Mouse (Mus musculus) T-cell, adult 2 months (primary cell): Measurements from ENCODE around the gene Kdm5b.

ENCODE experiments used
- DNase-seq: peaks from one replicate; pipeline ENCODE4 v3.0.0; 2022; ENCODE audit warnings: low spot score

The Kdm5b gene

DNA sequence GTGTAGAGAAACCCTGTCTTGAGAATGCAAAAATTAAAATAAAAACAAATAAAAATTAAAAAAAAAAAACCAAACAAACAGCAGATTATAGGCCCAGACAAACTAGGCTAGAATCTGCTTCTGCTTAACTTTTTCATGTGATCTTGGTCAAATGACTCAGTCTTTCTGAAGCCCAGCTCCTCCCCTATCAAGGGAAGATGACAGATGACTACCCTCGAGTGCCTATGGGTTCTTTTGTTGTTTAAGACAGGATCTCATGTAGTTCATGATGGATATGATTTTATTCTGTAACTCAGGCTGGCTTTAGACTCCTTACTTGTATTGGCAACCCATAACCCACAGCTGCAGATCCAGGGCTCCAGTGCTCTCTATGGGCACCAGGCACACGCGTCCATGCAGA, 8.1 kb upstream of the Kdm5b start:
- DNase-seq: no peak

DNA sequence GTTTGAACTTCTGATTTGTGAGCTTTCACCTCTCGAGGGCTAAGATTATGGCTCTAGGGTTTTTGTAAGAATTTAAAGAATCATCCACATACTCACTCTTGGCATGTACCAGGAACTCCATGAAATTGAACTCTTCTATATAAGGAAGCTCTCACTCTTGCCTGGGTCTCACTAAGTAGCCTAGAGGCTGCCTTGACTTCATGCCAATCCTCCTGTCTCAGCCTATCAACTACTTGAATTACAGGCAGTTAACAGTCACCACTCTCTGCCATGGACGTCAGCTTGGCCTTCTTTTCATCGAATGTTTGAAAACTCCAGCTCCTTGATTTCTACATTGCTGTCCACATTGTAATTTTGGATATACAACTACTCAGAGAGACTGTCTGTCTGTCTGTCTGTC, 7.6 kb upstream of the Kdm5b start:
- no peak for DNase-seq

DNA sequence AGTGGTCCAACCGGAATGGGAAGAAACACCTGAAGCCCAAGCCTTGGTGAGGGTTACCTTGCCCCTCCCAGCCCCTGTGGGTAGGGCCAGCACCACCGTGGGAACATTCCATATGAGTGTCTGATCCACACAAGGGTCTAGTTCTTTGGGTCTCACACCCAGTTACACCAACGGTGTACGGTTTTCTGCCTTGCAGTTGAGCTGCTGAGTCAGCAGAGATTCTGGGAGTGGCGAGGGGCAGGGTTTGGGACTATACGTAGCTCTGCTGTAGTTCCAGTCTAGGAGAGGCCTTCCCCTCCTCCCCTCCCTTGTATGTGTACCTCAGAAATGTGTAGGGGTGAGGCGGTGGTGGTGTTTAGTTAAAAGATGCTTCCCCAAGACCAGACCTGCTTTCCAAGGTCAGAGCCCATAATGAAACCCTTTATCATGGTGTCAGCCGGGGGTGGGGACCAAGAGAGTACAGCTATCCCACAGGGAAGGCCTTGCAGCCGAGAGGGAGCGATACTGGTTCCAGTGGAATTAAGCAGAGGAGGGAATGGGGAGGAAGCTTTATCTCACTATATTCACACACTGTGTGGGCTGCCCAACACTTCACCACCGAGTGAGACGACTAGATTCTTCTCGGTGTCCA, 4.6 kb upstream of the Kdm5b start:
- no peak for DNase-seq

DNA sequence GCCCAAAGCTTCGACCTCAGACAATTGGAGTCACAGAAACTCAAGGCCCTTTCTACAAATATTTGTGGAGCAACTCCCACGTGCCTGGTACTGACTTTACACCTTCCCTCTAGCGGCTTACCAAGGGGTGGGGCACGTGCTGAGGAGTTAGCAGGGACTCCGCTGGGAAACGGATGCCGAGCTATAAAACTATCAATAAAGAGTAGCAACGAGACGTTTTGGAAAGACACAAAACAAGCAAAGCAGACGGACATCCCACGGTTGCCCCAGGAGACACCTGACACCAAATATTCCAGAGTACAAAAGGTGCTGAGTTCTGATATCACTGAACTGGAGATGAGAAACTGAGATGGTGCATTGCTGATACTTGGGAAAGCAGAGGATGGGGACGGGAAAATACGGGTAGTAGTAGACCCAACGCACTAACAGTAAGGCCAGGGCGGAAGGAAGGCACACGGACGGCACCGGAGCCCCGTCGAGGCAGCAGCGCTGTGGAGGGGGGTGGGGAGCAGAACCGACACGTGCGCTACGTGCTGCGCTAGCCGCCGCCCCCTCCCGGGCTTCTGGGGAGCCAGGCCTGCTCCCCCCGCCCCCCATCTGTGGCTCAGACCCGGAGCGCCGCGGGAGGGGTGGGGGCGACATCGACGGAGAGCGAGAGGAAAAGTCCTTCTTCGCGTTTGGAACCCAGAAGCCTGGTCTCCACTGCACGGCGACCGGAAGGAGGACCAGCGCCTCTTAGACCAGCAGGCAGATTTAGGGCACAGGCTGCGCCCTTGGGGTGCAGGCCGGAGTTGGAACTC, 3.9 kb upstream of the Kdm5b start:
- peak; percentile 56 for DNase-seq

DNA sequence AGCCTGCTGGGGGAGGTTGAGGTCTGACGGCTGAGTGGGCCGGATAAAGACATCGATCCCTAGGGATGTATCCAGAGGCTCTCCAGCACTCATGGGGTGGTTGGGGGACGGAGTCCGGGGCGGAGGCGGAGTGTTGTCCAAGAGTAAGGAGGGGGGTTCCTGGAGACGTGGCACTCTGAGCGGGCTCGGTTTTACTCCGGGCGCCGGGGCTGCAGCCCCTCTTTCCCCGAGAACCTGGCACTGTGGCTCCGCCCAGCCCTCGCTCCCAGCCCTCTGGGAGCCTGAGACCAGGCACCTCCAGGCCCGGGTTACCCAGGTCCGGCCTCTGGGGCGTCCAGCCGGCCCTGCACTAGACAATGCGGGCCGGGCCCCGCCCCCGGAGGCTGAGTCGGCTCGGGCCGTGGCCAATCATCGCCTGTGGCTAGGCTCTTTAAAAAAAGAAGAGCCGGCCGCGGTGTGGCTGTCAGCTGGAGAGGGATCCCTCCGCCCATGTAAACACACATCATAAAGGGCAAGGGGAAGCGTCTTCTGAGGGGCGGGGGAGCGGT, 3.2 kb upstream of the Kdm5b start:
- peak; percentile 91 for DNase-seq

DNA sequence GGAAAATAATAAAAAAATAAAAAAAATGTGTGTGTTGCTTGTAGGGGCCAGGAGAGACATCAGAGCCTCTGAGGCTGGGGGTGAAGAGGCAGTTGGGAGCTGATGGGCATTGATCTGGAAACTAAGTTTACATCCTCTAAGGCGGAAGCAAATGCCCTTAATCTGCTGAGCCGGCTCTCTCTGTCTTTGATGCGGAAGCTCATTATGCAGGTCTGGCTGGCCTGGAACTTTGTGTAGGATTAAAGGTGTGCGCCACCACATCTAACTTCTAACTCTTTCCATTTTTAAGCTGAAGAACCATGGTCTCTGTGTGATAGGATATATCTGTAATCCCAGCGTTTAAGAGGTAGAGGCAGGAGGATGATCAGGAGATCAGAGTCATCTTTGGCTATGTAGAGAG, 1.5 kb upstream of the Kdm5b start:
- no peak for DNase-seq

DNA sequence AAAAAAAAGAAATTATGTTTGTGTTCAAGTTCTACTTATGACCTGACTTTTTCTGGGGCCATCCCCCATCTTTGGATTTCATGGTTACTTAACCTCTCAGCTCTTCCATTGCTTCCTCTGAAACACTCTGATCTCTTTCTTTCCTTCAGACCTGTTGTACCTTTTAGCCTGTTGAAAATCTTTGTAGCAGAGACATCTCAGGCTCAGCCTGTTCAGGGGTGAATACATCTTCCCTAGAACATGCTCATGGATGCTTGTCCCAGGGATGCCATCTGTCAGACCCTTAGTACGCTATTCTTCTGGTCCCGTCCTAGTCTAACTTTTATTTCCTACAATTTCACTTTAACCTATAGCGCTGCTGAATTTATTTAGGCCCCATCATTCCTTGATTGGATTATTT, 745 bp upstream of the Kdm5b start:
- DNase-seq: no peak

DNA sequence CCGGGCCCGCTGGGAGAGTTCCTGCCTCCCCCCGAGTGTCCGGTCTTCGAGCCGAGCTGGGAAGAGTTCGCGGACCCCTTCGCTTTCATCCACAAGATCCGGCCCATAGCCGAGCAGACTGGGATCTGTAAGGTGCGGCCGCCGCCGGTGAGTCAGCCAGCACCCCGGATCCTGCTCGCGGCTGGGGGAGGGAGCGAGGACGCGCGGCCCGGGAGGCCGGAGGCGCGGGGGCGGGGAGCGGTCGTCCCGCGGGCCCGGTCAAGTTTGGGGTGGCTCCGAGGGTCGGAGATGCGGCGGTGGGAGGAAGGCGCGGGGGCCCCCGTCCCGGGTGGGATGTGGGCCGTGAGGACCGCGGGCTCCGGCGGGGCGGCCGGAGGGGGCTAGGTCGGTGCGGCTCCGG, 425 bp downstream of the Kdm5b start:
- DNase-seq: peak; percentile 47

DNA sequence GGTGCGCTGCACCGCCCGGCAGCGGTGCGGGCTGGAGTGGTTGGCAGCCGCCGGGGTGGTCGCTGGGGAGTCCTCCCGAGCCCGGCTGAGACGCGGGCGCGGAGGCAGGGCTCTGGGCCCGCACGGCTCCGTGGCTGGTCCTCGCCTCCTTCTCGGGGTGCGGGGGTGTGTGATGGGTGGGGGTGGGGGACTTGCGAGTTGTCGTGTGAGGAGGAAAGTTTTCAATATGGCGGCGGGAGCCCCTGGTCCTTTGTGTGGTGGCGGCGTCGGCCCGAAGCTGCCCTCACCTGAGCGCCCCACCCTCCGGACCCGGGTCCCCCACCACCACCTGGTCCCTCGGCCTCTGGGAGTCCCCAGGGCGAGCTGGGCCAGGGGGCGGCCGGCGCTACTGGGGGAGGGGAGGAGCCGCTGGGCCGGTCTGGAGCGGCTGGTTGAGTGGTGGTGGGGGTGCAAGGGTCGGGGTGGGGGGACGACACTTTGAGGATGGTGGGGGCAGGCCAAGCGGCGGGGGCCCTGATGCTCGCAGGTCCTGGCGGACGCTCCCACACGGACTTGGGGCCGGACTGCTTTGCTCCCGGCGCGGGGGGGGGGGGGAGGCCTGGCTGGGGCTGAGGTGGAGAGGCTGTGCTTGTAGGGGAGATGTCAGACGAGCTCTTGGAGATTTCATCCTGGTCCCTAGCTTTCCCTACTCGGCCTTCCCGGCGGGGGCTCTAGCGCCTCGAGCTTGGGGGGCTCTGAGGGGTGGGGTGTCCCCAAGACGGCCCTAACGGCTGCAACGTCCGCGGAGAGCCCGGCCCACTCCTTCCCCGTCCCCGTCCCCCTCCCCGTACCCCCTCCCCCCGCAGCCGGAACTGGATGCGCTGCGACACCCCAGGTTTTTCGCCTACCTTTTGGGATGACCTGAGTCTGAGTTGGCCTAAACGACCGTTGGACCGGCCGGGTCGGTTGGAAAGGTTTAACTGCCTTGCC, 1.1 kb downstream of the Kdm5b start:
- DNase-seq: peak; percentile 40

DNA sequence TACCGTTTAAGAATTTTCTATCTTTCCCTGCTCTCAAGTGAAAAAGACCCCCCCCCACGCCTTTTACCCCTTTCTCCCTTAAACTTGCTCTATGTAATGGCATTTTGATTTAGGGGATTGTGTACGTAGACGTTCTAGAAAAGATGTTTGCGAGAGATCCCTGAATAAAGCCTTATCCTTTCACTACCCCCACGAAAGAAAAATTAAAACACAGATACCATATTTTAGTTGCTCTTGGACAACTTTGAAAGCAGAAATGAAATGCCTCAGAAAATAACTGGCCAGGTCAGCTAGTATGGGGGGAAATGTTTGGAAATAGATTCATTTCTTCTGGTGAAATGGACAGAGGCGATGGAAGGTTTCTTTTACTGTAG, 1.8 kb downstream of the Kdm5b start:
- no peak for DNase-seq

DNA sequence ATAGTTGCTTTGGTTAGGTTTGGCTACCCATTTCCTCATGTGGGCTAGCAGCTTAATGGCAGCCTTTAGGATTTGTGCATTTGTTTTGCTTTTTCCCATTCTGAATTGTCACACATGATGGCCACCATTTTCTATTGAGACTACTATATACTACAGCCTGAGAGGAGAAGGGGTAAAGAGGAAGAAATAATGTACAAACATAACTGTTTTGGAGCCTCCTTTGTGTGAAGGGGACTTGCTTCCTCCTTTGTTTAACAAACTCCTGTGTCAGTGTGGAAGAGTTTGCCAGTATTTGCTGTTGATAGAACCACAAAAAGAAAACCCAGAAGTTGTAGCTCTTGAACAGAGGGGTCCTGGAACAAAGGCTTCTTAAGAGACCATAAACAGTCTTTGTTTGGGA, 2.5 kb downstream of the Kdm5b start:
- DNase-seq: no peak

DNA sequence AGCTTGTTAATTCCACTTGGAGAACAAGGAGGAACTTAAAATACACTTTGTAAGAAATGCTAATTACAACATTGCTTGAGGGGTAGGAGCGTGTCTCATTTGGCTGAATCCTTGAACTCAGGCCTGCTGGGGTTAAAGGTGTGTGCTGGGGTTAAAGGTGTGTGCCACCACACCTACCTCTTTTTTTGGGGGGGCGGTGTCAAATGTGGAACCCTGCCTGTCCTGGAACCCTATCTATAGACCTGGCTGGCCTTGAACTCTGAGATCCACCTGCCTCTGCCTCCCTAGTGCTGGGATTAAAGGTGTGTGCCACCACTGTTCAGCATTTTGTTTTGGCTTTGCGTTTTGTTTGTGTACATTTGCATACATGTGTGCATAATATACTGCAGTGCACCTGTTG, 3.8 kb downstream of the Kdm5b start:
- no peak for DNase-seq

DNA sequence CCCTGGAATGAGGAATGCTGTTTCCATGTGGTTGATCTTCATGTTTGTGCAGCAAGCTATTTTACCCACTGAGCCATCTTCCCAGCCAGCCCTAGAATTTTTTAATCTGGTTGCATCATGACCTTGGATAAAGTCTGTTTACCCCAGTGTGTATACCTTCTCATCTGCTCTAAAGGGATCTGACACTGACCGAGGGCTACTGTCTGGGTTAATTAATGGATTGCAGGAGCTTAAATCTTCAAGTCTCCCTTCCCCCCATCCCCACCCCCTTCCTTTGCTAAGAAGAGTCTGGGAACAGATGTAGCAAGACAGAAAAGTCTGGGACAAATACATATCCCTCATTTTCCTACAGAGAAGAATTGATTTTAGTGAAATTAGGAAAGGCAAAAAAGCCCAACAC, 7.5 kb downstream of the Kdm5b start:
- DNase-seq: no peak

DNA sequence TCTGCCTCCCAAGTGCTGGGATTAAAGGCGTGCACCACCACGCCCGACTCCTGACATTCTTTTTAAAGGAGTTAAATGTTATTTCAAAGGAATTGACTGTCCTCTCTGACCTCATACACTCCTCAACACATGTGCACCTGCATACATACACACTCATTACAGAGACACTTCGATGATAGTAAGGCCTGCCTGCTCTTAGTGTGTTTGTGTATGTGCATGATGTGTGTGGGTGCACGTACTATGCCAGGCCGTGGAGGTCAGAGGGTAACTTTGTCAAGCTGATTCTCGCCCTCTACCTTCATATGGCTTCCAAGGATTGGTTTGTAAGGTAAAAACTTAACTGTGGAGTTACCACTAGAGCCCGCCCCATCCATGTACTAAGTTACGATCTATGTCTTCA, 10.2 kb downstream of the Kdm5b start:
- no peak for DNase-seq

DNA sequence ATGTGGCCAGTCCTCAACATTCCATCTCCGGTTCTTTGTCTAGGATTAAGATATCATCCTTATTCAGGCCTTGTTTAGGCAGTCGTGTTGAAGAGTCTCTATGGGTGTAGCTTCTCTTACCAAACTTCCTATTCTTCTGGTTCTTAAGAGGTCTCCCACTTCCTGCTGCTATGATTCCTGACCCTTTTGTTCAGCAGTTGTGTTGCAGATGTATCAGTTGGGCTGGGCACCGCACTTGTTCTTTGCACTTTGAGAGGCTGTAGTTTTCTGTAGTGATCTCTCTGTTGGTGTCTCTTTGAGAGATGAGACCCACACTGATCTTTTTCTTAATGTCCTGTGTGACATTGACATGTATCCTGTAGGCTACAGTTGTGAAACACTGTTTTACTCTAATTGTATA, 10.7 kb downstream of the Kdm5b start:
- no peak for DNase-seq

DNA sequence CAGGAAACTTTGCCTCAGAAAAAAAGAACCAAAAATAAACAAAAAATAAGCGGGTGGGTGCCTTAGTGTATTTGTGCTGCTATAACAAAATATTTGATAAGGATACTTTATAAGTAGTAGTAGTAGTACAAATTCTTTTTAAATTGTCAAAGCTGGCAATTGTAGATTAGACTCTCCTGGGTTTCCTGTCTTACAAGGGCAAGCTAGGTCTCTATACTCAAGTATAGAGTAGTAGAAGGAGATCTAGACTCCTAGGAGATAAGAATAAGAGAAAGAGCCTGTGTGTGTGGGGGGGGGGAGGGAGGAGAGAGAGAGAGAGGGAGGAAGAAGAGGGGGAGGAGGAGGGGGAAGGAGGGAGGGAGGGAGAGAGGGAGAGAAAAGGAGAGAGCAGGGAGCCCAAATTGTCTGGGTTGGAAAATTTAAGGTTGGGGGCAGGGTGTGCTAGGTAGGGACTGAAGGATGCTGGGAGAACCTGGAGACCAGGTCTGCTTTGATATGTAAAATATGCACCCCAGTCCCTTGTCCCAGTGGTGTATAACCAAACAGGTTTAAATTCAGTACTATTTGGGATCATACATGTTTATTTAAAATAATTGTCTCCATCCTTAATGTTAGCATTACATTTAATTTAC, 13.4 kb downstream of the Kdm5b start:
- DNase-seq: no peak

DNA sequence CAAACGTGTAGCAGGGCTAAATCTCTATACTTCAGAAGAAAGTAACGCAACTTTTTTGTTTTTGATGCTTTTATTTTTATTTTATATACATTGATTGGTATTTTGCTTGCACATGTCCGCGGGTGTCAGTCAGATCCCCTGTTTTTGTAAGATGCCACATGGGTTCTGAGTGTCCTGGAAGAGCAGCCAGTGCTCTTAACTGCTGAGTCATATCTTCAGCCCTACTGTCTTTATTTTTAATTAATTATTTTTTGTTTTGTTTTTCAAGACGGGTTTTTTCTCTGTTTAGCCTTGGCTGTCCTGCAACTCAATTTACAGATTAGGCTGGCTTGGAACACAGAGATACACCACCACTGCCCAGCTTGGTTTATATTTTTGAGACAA, 14.0 kb downstream of the Kdm5b start:
- no peak for DNase-seq

DNA sequence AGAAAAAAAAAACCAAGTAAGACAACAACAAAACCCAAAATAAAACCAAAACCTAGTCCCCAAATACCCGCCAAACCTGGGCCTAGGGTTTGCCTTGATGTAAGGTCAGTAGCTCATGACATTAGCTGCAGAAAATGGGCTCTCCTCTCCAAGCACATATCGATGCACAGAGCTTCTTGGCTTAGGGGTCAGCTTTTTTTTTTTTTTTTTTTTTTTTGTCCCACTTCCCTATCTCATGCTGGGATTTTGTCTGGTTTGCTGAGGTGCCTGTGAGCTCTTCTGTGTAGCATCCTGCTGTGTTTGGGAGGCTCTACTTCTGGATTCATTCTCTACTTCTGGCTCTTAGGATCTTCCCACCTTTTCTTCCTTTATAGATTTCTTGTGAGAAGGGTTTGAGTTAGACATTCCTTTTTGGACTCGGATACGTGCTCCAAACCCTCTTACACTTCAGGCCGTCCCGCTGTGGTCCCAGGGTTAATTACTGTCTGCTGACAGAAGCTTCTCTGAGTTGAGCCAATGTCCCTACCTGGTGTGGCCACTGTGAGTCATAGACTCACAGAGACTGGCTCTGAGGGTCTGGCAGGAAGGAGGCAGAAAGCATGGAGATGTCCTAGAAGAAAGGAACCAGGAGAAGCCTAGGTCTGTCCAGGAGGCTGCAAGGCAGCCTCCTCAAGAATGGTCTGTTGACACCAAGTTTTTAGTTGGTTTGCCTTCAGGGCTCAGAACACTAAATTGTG, 17.6 kb downstream of the Kdm5b start:
- DNase-seq: no peak

DNA sequence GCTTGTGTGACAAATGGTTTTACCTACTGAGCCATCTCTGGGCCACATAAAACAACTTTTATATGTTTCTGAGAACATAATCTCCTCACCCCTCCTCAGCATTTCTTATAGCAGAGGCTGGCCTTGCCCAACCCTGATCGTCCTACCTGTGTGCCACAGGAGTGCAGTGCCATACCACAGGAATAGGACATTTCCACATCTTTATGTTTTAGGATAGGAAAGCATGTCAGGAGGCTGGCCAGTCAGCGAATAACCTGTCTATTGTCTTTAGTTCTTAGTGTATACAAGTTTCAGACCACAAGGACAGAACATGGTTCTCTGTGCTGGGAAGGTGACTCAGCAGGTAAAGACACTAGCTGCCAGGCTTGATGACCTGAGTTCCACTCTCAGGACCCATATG, 20.8 kb downstream of the Kdm5b start:
- DNase-seq: no peak

DNA sequence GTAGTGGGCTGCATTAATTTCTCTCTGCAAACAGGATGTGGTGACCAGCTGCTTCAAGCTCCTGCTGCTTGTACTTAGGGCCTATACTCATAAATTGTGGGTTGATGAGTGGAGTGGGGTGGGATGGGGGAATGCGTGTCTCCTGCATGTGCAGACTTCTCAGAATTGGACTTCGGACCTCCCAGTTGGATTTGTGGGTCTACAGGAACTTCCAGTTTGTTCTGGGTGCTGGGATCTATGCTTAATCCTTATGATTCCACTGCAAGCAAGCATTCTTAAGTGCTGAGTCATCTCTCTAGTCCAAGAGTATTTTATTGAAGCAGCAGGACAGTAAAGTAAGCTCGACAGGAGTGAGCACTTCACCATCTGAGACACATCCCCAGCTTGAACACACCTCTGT, 23.6 kb downstream of the Kdm5b start:
- no peak for DNase-seq

DNA sequence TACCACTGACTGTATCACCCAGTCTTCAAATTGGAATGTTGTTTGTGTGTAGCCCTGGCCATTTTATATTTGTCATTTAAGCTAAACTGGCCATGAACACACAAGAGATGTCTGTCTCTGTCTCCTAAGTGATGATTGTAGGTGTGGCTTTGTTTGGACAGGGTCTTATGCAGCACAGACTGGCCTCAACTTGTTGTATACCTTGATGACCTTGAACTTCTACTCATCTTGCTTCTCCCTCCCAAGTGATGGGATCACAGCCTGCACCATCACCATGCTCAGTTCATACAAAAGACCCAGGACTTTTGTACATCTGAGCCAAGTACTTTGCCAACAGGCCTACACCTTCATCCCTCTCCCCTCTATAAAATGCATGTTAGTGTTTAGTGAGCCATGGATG, 29.7 kb downstream of the Kdm5b start:
- DNase-seq: no peak
